Mouse (Mus musculus) forebrain, postnatal 0 days (tissue): ENCODE results near the gene Sumf2. TPM values are rescaled to one million over a fixed set of nuclear protein-coding genes. Genes with fewer than 3 reads are reported as not detected.
A peak's percentile ranks its signal among the peaks of the same experiment; 100 is the strongest.

Source experiments
- ATAC-seq: fragments of 200-750 bp; cut with Nextera tagmentation; 2 replicates; pipeline ENCODE4 v1.8.0; 2017; ENCODE audit warnings: mild to moderate bottlenecking, moderate library complexity
- DNase-seq: peaks from one replicate; pipeline ENCODE4 v3.0.0-alpha.2; 2015
- H3K27ac ChIP-seq: fragments of 300-500 bp; sonication (generic); 2 replicates; pipeline ENCODE4 v1.5.1; 2014; ENCODE audit warnings: low read depth, mild to moderate bottlenecking, antibody characterized with exemption, low read length, moderate library complexity, mixed read lengths
- H3K27me3 ChIP-seq: fragments of 300-500 bp; sonication (generic); 2 replicates; pipeline ENCODE4 v1.6.1; 2014; ENCODE audit warnings: mild to moderate bottlenecking, low read length, mixed read lengths; ENCODE audit not compliant: insufficient read depth
- H3K36me3 ChIP-seq: fragments of 300-500 bp; sonication (generic); 2 replicates; pipeline ENCODE4 v1.6.1; 2014; ENCODE audit warnings: mild to moderate bottlenecking, moderate library complexity; ENCODE audit not compliant: insufficient read depth
- H3K4me1 ChIP-seq: fragments of 300-500 bp; sonication (generic); 2 replicates; pipeline ENCODE4 v1.6.1; 2014; ENCODE audit warnings: antibody characterized with exemption; ENCODE audit not compliant: insufficient read depth
- H3K4me2 ChIP-seq: fragments of 300-500 bp; sonication (generic); 2 replicates; pipeline ENCODE4 v1.6.1; 2014; ENCODE audit warnings: low read depth, mild to moderate bottlenecking, moderate library complexity
- H3K4me3 ChIP-seq: fragments of 300-500 bp; sonication (generic); 2 replicates; pipeline ENCODE4 v1.5.1; 2014; ENCODE audit warnings: low read depth, low read length, mixed read lengths
- H3K9ac ChIP-seq: fragments of 300-500 bp; sonication (generic); 2 replicates; pipeline ENCODE4 v1.6.1; 2014; ENCODE audit warnings: mild to moderate bottlenecking
- H3K9me3 ChIP-seq: fragments of 300-500 bp; sonication (generic); 2 replicates; pipeline ENCODE4 v1.6.1; 2016; ENCODE audit warnings: low read length
- CTCF ChIP-seq: sonication (generic); IDR thresholded peaks from 2 replicates; pipeline ENCODE4 v1.5.1; 2016; ENCODE audit warnings: antibody characterized with exemption, control low read depth, low read depth
- WGBS: fragments of 180-500 bp; shearing (Covaris S2); extraction: QIAGEN DNeasy Blood & Tissue Kit; methylation state at CpG from one replicate; pipeline ENCODE4 v1.1.7; 2014; 5-methylcytosine and 5-hydroxymethylcytosine counted together
- polyA plus RNA-seq: library from polyadenylated mRNA; unstranded; fragments of >200 nt; fragmentation: Nextera tagmentation; extraction: Ambion mirVana; gene quantifications from 2 replicates; pipeline ENCODE4 v1.2.1, GENCODE M21; 2015
- total RNA-seq: library from RNA; depleted of rRNA; stranded (reverse); fragments of >200 nt; gene quantifications from 2 replicates; pipeline ENCODE4 v1.2.3, GENCODE M21; 2014; rRNA removed

The Sumf2 gene
- total and polyA plus RNA-seq, 2 experiments from 2014 or later, result 21.2 to 29.9 TPM

DNA sequence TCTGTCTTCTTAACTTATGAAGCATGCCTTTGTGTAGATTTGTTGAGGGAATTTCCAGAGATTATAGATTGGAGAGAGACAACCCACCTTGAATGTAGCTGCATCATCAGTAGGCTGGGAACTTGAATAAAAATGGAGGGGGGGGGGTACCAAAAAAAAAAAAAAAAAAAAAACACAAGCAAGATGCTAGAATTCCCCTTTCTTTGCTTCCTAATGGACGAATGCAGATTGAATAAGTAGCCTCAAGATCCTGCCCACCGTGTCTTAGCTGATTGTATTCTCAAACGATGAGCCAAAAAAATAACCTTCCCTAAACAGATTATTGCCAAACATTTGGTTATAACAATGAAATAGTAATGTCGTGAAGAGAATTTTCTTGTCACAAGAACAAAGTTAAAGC is 61.0 kb downstream of the Sumf2 start:
- no peak for ATAC-seq
- no peaks in the 10 kb centered on the region for H3K9me3 ChIP-seq
- H3K4me3 ChIP-seq, result peak overlapping the region; percentile 69
- H3K36me3 ChIP-seq, result peaks cover 6% of the 10 kb centered on the region; the same call in 1 of the 2 replicates
- TF ChIP-seq CTCF, result no peak
- H3K9ac ChIP-seq, result peak overlapping the region; percentile 93
- H3K4me1 ChIP-seq, result no peaks in the 10 kb centered on the region
- peak overlapping the region; percentile 95 for H3K4me2 ChIP-seq
- H3K27me3 ChIP-seq, result no peaks in the 10 kb centered on the region
- DNase-seq, result peak; percentile 31
- 22% methylated on average over 4 of the region's 4 CpGs for WGBS
- peak overlapping the region; percentile 85 for H3K27ac ChIP-seq

DNA sequence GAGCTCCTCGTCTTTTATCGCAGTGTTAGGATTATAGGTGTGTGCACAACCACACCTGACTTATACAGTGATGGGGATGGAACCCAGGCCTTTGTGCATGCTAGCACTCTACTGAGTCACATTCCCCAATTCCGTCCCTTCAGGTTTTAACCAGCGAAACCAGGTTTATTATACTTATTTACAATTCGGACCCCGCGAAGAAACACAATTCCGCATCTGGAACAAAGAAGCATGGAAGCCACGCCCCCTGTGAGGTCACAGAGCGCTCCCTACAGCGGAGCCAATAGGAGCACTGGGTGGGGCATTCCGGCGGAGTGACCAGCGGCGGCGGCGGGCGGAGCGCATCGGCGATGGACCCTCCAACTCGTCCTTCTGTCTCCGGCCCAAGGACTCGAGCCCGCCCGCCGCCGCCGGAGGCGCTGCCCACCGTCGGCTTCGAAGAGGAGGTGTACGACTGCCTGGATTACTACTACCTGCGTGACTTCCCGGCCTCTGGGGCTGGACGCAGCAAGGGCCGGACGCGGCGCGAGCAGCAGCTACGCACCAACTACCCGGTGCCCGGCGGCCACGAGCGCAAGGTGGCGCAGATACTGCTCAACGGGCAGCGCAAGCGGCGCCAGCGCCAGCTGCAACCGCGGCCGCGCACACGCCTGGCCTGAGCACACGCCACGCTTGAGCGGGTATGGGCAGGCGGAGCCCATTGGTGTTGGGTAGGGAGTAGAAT is 61.6 kb downstream of the Sumf2 start, which contains the start of gene Nupr1l:
TSS of gene Nupr1l (plus strand) at position 299 of the 724 bp plus-strand sequence.
- Histone ChIP-seq H3K27me3 (no peaks in the 10 kb centered on the region), H3K27ac (peak within 1 kb of the TSS; percentile 85), H3K9me3 (no peaks in the 10 kb centered on the region), H3K4me3 (peak within 1 kb of the TSS; percentile 69), H3K9ac (peak within 1 kb of the TSS; percentile 93), H3K36me3 (no peaks in the 10 kb centered on the region), H3K4me2 (peak within 1 kb of the TSS; percentile 95), H3K4me1 (no peaks in the 10 kb centered on the region)
- DNase-seq (peak; percentile 94), ATAC-seq (peak; percentile 98)
- peak; percentile 49 for TF ChIP-seq CTCF
- WGBS, result 2% methylated on average over 63 of the region's 63 CpGs

DNA sequence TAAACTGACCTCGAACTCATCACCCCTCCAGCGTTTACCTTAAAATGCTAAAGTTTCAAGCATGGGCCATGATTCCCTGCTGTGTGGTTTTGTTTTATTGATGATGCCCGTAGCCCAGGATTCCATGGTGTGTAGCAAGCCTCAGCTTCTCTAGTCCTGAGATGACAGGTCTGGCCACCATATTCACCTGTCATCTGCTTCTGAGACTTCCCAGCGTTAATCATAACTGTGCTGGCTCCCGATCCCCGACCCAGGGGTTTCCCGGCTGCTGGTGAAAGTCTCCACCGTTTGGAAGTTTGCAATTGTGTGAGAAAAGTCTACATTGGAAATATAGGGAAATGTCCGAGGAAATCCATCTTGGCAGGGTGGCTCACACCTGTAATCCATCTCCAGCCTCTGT is 62.4 kb downstream of the Sumf2 start:
- peak overlapping the region; percentile 85; the same call in 1 of the 2 replicates for H3K27ac ChIP-seq
- no peaks in the 10 kb centered on the region for H3K9me3 ChIP-seq
- 67% methylated on average over 9 of the region's 9 CpGs for WGBS
- H3K4me2 ChIP-seq, result peak overlapping the region; percentile 95
- peak overlapping the region; percentile 69 for H3K4me3 ChIP-seq
- no peak for ATAC-seq
- no peaks in the 10 kb centered on the region for H3K36me3 ChIP-seq
- TF ChIP-seq CTCF, result no peak
- H3K4me1 ChIP-seq, result no peaks in the 10 kb centered on the region
- DNase-seq, result no peak
- peak overlapping the region; percentile 93 for H3K9ac ChIP-seq
- no peaks in the 10 kb centered on the region for H3K27me3 ChIP-seq

DNA sequence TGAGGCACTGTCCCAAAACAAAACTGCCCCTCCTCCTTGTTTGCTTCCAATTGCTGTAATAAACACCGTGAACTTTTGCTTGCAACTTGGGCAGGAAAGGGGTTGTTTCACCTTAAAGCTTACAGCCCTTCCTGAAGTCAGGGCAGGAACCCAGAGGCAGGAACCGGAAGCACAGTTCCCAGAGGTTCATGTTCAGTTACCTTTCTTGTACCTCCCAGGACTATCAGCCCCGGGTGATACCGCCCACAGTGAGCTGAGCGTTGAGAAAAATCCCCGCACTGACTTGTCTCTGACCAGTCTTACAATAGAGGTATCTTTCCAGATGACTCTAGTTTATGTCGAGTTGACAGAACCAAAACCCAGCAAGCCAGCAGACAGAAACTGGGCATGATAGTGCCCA is 62.8 kb downstream of the Sumf2 start:
- ATAC-seq, result no peak
- no peaks in the 10 kb centered on the region for H3K4me1 ChIP-seq
- no peak overlapping the region for H3K9ac ChIP-seq
- H3K4me2 ChIP-seq, result no peak overlapping the region
- no peak for TF ChIP-seq CTCF
- WGBS, result 82% methylated on average over 7 of the region's 7 CpGs
- H3K27ac ChIP-seq, result no peak overlapping the region
- H3K27me3 ChIP-seq, result no peaks in the 10 kb centered on the region
- H3K36me3 ChIP-seq, result no peaks in the 10 kb centered on the region
- H3K4me3 ChIP-seq, result no peak overlapping the region
- H3K9me3 ChIP-seq, result no peaks in the 10 kb centered on the region
- no peak for DNase-seq

Other genes with a start within 250 kb of the Sumf2 start
- 4.3 and 5.8 TPM in 2 replicates for gene Zfp11, start 176.9 kb upstream of the Sumf2 start, total RNA-seq
- 3.3 and 4.8 TPM in 2 replicates for gene Zfp11, start 176.9 kb upstream of the Sumf2 start, polyA plus RNA-seq
- gene Sept14, start 138.5 kb upstream of the Sumf2 start, total RNA-seq, result not detected in 2 replicates
- not detected in 2 replicates for gene Sept14, start 138.5 kb upstream of the Sumf2 start, polyA plus RNA-seq
- gene Mrps17, start 131.5 kb upstream of the Sumf2 start, total RNA-seq, result 131 and 146 TPM in 2 replicates
- 169 and 184 TPM in 2 replicates for gene Mrps17, start 131.5 kb upstream of the Sumf2 start, polyA plus RNA-seq
- 71.7 and 83.2 TPM in 2 replicates for gene Nipsnap2, start 121.9 kb upstream of the Sumf2 start, total RNA-seq
- gene Nipsnap2, start 121.9 kb upstream of the Sumf2 start, polyA plus RNA-seq, result 90.8 and 97.9 TPM in 2 replicates
- gene Psph, start 59.5 kb upstream of the Sumf2 start, total RNA-seq, result 33.3 and 37.9 TPM in 2 replicates
- 44.6 and 46.3 TPM in 2 replicates for gene Psph, start 59.5 kb upstream of the Sumf2 start, polyA plus RNA-seq
- 905 and 1,053 TPM in 2 replicates for gene Chchd2, start 40.5 kb downstream of the Sumf2 start, total RNA-seq
- 889 and 1,240 TPM in 2 replicates for gene Chchd2, start 40.5 kb downstream of the Sumf2 start, polyA plus RNA-seq
- 21.2 and 23.6 TPM in 2 replicates for gene Zbed5, start 48.7 kb downstream of the Sumf2 start, total RNA-seq
- 8.3 and 9.8 TPM in 2 replicates for gene Zbed5, start 48.7 kb downstream of the Sumf2 start, polyA plus RNA-seq
- 1.2 and 1.4 TPM in 2 replicates for gene Phkg1, start 51.6 kb downstream of the Sumf2 start, total RNA-seq
- 0.50 and 1.3 TPM in 2 replicates for gene Phkg1, start 51.6 kb downstream of the Sumf2 start, polyA plus RNA-seq
- gene Nupr1l, start 61.6 kb downstream of the Sumf2 start, total RNA-seq, result 1.4 and 3.0 TPM in 2 replicates
- 5.5 and 5.6 TPM in 2 replicates for gene Nupr1l, start 61.6 kb downstream of the Sumf2 start, polyA plus RNA-seq
- gene Vkorc1l1, start 95.0 kb downstream of the Sumf2 start, total RNA-seq, result 43.5 and 52.8 TPM in 2 replicates
- 16.9 and 22.0 TPM in 2 replicates for gene Vkorc1l1, start 95.0 kb downstream of the Sumf2 start, polyA plus RNA-seq
- gene Gusb, start 156.1 kb downstream of the Sumf2 start, total RNA-seq, result 17.2 and 19.9 TPM in 2 replicates
- 27.7 and 29.3 TPM in 2 replicates for gene Gusb, start 156.1 kb downstream of the Sumf2 start, polyA plus RNA-seq
- gene Asl, start 182.3 kb downstream of the Sumf2 start, total RNA-seq, result 28.7 and 33.2 TPM in 2 replicates
- 32.5 and 39.3 TPM in 2 replicates for gene Asl, start 182.3 kb downstream of the Sumf2 start, polyA plus RNA-seq
- 63.2 and 69.1 TPM in 2 replicates for gene Crcp, start 182.3 kb downstream of the Sumf2 start, total RNA-seq
- 87.1 and 91.2 TPM in 2 replicates for gene Crcp, start 182.3 kb downstream of the Sumf2 start, polyA plus RNA-seq
- gene Tpst1, start 226.3 kb downstream of the Sumf2 start, total RNA-seq, result 50.7 and 55.3 TPM in 2 replicates
- gene Tpst1, start 226.3 kb downstream of the Sumf2 start, polyA plus RNA-seq, result 50.3 and 55.4 TPM in 2 replicates